Mouse (Mus musculus) gastrocnemius, adult 2 months (tissue): ENCODE results near the gene Lgals12. TPM values are rescaled to one million over a fixed set of nuclear protein-coding genes. Genes with fewer than 3 reads are reported as not detected.

Experiments used
- DNase-seq: peaks from one replicate; pipeline ENCODE4 v3.0.0; 2022
- H3K27ac ChIP-seq: fragments of 200-600 bp; 2 replicates; pipeline ENCODE4 v1.8.1; 2022; ENCODE audit warnings: mild to moderate bottlenecking
- H3K4me3 ChIP-seq: fragments of 200-600 bp; 2 replicates; pipeline ENCODE4 v1.8.1; 2022; ENCODE audit warnings: mild to moderate bottlenecking, moderate library complexity
- CTCF ChIP-seq: fragments of 200-600 bp; IDR thresholded peaks from 2 replicates; pipeline ENCODE4 v1.8.1; 2022; ENCODE audit warnings: antibody characterized with exemption, mild to moderate bottlenecking, moderate library complexity
- intact Hi-C: fragments of 180-260 bp; cut with DNase I; formaldehyde crosslinking; loops from one replicate; pipeline ENCODE4 v1.15.1; 2025
- total RNA-seq, 2 experiments: library from RNA; stranded (reverse); gene quantifications; 2 replicates each; pipeline ENCODE4 v1.2.3; 2021

Gene Lgals12
- total RNA-seq, 2 experiments from 2014 or later: 0.13 to 0.20 TPM

DNA sequence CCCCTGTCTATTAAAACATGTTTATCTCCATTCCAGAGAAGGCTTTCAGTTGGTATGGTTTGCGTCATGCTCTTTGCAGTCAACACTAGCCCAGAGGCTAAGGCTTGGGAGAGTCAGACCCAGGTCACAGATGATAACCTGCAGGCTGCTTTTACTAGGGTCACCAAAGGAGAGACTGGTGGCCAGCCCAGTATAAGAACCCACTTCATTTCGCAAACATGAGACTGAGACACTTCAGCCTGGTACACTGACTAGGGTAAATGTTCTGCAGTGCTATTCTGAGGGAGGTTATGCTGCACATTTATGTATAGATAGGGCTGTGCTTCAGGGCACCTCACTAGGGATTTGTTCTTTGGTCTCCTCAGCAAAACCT lies 54.7 kb downstream of the Lgals12 start:
- DNase-seq: no peak
- intact Hi-C loops: no loop called here
- TF ChIP-seq CTCF: no peak
- Histone ChIP-seq H3K27ac (no peak overlapping the region), H3K4me3 (no peak overlapping the region)

GRCm38 (mm10) chr19:7551550-7552300 lies 55.3 kb downstream of the Lgals12 start:
- Histone ChIP-seq H3K4me3 (no peak overlapping the region), H3K27ac (no peak overlapping the region)
- intact Hi-C loops: no loop called here
- no peak for DNase-seq
- TF ChIP-seq CTCF: no peak

DNA sequence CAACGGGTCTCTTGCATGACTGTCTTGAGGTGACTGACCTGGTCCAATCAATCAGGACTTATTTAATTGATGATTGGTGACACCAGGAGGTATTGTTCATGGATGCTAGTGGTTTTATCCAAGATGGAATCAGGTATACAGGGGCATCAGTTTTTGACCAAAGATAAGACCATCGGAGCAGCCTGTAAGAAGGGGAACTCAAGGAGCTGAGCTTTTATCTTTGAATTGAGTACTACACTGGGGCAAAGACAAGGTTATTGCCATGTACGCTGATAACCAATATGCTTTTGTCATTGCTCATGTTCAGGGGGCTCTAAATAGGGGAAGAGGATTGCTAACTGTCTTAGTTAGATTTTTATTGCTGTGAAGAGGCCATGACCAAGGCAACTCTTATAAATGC lies 58.1 kb downstream of the Lgals12 start:
- no peak for DNase-seq
- Histone ChIP-seq H3K4me3 (no peak overlapping the region), H3K27ac (no peak overlapping the region)
- TF ChIP-seq CTCF: no peak
- intact Hi-C loops: no loop called here

Other genes with a start within 250 kb of the Lgals12 start
- 1 to 10 TPM; 8.0 to 10.0 TPM for gene Spindoc, start 224.2 kb downstream of the Lgals12 start, total RNA-seq
- 1 to 10 TPM; 5.3 to 5.9 TPM for gene 2700081O15Rik, start 189.6 kb downstream of the Lgals12 start, total RNA-seq
- gene Rtn3, start 123.9 kb downstream of the Lgals12 start, total RNA-seq: 10 to 100 TPM; 30.6 to 37.7 TPM
- gene Atl3, start 113.2 kb downstream of the Lgals12 start, total RNA-seq: 1 to 10 TPM; 7.8 to 8.5 TPM
- 100 to 1,000 TPM in 1 of 2 experiments, 10 to 100 TPM in 1; 94.3 to 127 TPM for gene Pla2g16, start 49.7 kb downstream of the Lgals12 start, total RNA-seq
- not detected for gene Hrasls5, start 5.3 kb upstream of the Lgals12 start, total RNA-seq
- gene Slc22a19, start 104.1 kb upstream of the Lgals12 start, total RNA-seq: not detected
- not detected for gene Slc22a26, start 195.5 kb upstream of the Lgals12 start, total RNA-seq